In genomic region chr4:130164121-130164520, GRCm38 (mm10) we compare ENCODE assay signal across 20 mouse cellular contexts. TPM values are rescaled to one million over a fixed set of nuclear protein-coding genes. Genes with fewer than 3 reads are reported as not detected.
DNase-seq lines count a peak whose midpoint lies in the region; ATAC-seq and TF ChIP-seq lines count a peak whose summit lies in the region.
"Had no signal": no experiment of that assay in that cellular context is flagged by ENCODE, and none has a peak within 500 bp of the region (broad histone marks: within the 10 kb centered on the region; RNA-seq: fewer than 3 reads in every experiment).

No protein-coding gene starts in this region.

- H3K4me1 ChIP-seq in heart, embryonic 12.5 days (replicated peaks) = peaks cover 75% of the 10 kb centered on the region
- peaks cover 34% of the 10 kb centered on the region for H3K4me1 ChIP-seq in brown adipose tissue, adult 24 weeks (ENCODE audit: control insufficient read depth, insufficient read depth, insufficient read length, low read length)
- peaks cover 51% of the 10 kb centered on the region for H3K4me1 ChIP-seq in intestine, embryonic 16.5 days (ENCODE audit: control insufficient read depth, insufficient read depth, low read length)
- no peaks in the 10 kb centered on the region; the same call in 1 of the 2 replicates for H3K4me1 ChIP-seq in midbrain, postnatal 0 days (ENCODE audit: insufficient read depth, low read length)

- no peaks in the 10 kb centered on the region for H3K27me3 ChIP-seq in heart, embryonic 12.5 days (replicated peaks)
- H3K27me3 ChIP-seq in intestine, embryonic 16.5 days (replicated peaks; ENCODE audit: control insufficient read depth, insufficient read depth, low read length) = no peaks in the 10 kb centered on the region
- H3K27me3 ChIP-seq in midbrain, postnatal 0 days (ENCODE audit: insufficient read depth, low read length) = peaks cover 4% of the 10 kb centered on the region; the same call in 1 of the 2 replicates

- H3K27ac ChIP-seq in heart, embryonic 12.5 days (ENCODE audit: poor library complexity, severe bottlenecking) = peak overlapping the region; percentile 38
- peak overlapping the region; percentile 64; the same call in 1 of the 2 replicates for H3K27ac ChIP-seq in layer of hippocampus, adult 2 months
- peak overlapping the region; percentile 96 for H3K27ac ChIP-seq in brown adipose tissue, adult 24 weeks (replicated peaks; ENCODE audit: low read depth, low read length)
- no peak overlapping the region; the same call in 1 of the 2 replicates for H3K27ac ChIP-seq in intestine, embryonic 16.5 days (ENCODE audit: low read length)
- H3K27ac ChIP-seq in midbrain, postnatal 0 days (ENCODE audit: low read depth, low read length) = no peak overlapping the region
- H3K27ac ChIP-seq: liver, embryonic 14.5 days; midbrain, embryonic 15.5 days had no signal

- no peak overlapping the region for H3K4me3 ChIP-seq in heart, embryonic 12.5 days
- H3K4me3 ChIP-seq in layer of hippocampus, adult 2 months = no peak overlapping the region
- H3K4me3 ChIP-seq in brown adipose tissue, adult 24 weeks (ENCODE audit: insufficient read depth, low read depth, low read length) = 0 out of 2 replicates have a peak overlapping the region, but pooled peaks have one; percentile 39
- H3K4me3 ChIP-seq in intestine, embryonic 16.5 days (ENCODE audit: low read length) = no peak overlapping the region
- H3K4me3 ChIP-seq in midbrain, postnatal 0 days (ENCODE audit: low read depth, low read length) = no peak overlapping the region
- H3K4me3 ChIP-seq: midbrain, embryonic 15.5 days had no signal

- no peak for TF ChIP-seq CTCF in layer of hippocampus, adult 2 months (conservative IDR thresholded peaks at IDR 0.05)
- TF ChIP-seq CTCF in midbrain, postnatal 0 days (IDR thresholded peaks at IDR 0.05) = no peak

- no peaks in the 10 kb centered on the region; the same call in 1 of the 2 replicates for H3K36me3 ChIP-seq in heart, embryonic 12.5 days
- no peaks in the 10 kb centered on the region for H3K36me3 ChIP-seq in intestine, embryonic 16.5 days (ENCODE audit: control insufficient read depth, insufficient read depth, low read length)
- H3K36me3 ChIP-seq in midbrain, postnatal 0 days (ENCODE audit: insufficient read depth, low read length) = no peaks in the 10 kb centered on the region
- H3K36me3 ChIP-seq: forebrain, embryonic 10.5 days; midbrain, embryonic 15.5 days had no signal

- H3K4me2 ChIP-seq in heart, embryonic 12.5 days = 0 out of 2 replicates have a peak overlapping the region, but pooled peaks have one; percentile 60
- H3K4me2 ChIP-seq in intestine, embryonic 16.5 days (ENCODE audit: low read depth, low read length) = no peak overlapping the region
- no peak overlapping the region for H3K4me2 ChIP-seq in midbrain, postnatal 0 days (ENCODE audit: low read depth, low read length, poor library complexity, severe bottlenecking)

- WGBS in heart, embryonic 12.5 days = 69% methylated on average over 6 of the region's 6 CpGs
- WGBS in intestine, embryonic 16.5 days = 80% methylated on average over 6 of the region's 6 CpGs
- 87% methylated on average over 6 of the region's 6 CpGs for WGBS in midbrain, postnatal 0 days

- peak overlapping the region; percentile 63; the same call in 1 of the 2 replicates for H3K9ac ChIP-seq in heart, embryonic 12.5 days
- peak overlapping the region; percentile 62 for H3K9ac ChIP-seq in intestine, embryonic 16.5 days (ENCODE audit: low read depth, low read length)
- H3K9ac ChIP-seq in midbrain, postnatal 0 days (replicated peaks; ENCODE audit: low read length, poor library complexity, severe bottlenecking) = no peak overlapping the region
- H3K9ac ChIP-seq: liver, embryonic 14.5 days; midbrain, embryonic 15.5 days had no signal

- ATAC-seq in heart, embryonic 12.5 days (ENCODE audit: insufficient number of reproducible peaks, low FRiP score) = no peak
- ATAC-seq in intestine, embryonic 16.5 days = no peak
- ATAC-seq in midbrain, postnatal 0 days (ENCODE audit: low FRiP score) = no peak
- ATAC-seq: hindbrain, embryonic 16.5 days; midbrain, embryonic 15.5 days had no signal

- no peaks in the 10 kb centered on the region for H3K9me3 ChIP-seq in heart, embryonic 12.5 days (replicated peaks)
- H3K9me3 ChIP-seq in intestine, embryonic 16.5 days (ENCODE audit: control insufficient read depth, low read length) = no peaks in the 10 kb centered on the region
- no peaks in the 10 kb centered on the region for H3K9me3 ChIP-seq in midbrain, postnatal 0 days (ENCODE audit: low read length)
- H3K9me3 ChIP-seq: forebrain, embryonic 10.5 days; midbrain, embryonic 15.5 days had no signal

- DNase-seq in heart, postnatal 4 days = no peak
- no peak for DNase-seq in layer of hippocampus, adult 2 months (ENCODE audit: low spot score in 2 of 2)
- DNase-seq in layer of hippocampus, adult 9-10 months (ENCODE audit: low spot score) = no peak
- DNase-seq in ovary, postnatal 14 days (ENCODE audit: low spot score) = no peak
- DNase-seq in midbrain, postnatal 0 days (ENCODE audit: low spot score) = no peak
- DNase-seq: cerebellum, adult 11 months; right cerebral cortex, postnatal 25 days; thymus, adult 2 months had no signal

RNA-seq across cellular contexts. Expression of gene Tinagl1, which starts 10.8 kb away (rescaled TPM):
- polyA plus RNA-seq in heart, embryonic 12.5 days (2016; fragmentation: Nextera tagmentation; extraction: Ambion mirVana) = 46.6 and 49.8 TPM in 2 replicates
- 10 to 100 TPM; 68.9 to 69.4 TPM for total RNA-seq in heart, postnatal 4 days (2021)
- 10 to 100 TPM in 1 of 2 experiments, 1 to 10 TPM in 1; 9.1 to 11.7 TPM for total RNA-seq in layer of hippocampus, adult 2 months (2021)
- 30.1 and 32.4 TPM in 2 replicates for polyA plus RNA-seq in brown adipose tissue, adult 24 weeks (2012; ENCODE audit: insufficient read depth, insufficient read length, missing spikeins)
- polyA plus RNA-seq in intestine, embryonic 16.5 days (2015; fragmentation: Nextera tagmentation; extraction: Ambion mirVana) = 78.3 and 80.3 TPM in 2 replicates
- total RNA-seq in midbrain, postnatal 0 days (2014; rRNA removed) = 7.2 and 7.5 TPM in 2 replicates
- 2.9 and 4.3 TPM in 2 replicates for polyA plus RNA-seq in midbrain, postnatal 0 days (2015; fragmentation: Nextera tagmentation; extraction: Ambion mirVana)

RNA-seq across cellular contexts. Expression of gene Hcrtr1, which starts 25.0 kb away (rescaled TPM):
- polyA plus RNA-seq in heart, embryonic 12.5 days (2016; fragmentation: Nextera tagmentation; extraction: Ambion mirVana) = not detected in 2 replicates
- total RNA-seq in heart, postnatal 4 days (2021) = not detected
- 1 to 10 TPM; 2.7 to 2.8 TPM for total RNA-seq in layer of hippocampus, adult 2 months (2021)
- not detected in 2 replicates for polyA plus RNA-seq in brown adipose tissue, adult 24 weeks (2012; ENCODE audit: insufficient read depth, insufficient read length, missing spikeins)
- polyA plus RNA-seq in intestine, embryonic 16.5 days (2015; fragmentation: Nextera tagmentation; extraction: Ambion mirVana) = 0.22 and 0.34 TPM in 2 replicates
- 14.5 and 20.4 TPM in 2 replicates for total RNA-seq in midbrain, postnatal 0 days (2014; rRNA removed)
- polyA plus RNA-seq in midbrain, postnatal 0 days (2015; fragmentation: Nextera tagmentation; extraction: Ambion mirVana) = 13.9 and 16.7 TPM in 2 replicates
- total RNA-seq: gastrocnemius, postnatal 36 days; megakaryocyte, adult 5-6 weeks had no signal
- polyA plus RNA-seq: C2C12; liver, embryonic 14.5 days had no signal

RNA-seq across cellular contexts. Expression of gene Gm853, which starts 58.1 kb away (rescaled TPM):
- polyA plus RNA-seq in heart, embryonic 12.5 days (2016; fragmentation: Nextera tagmentation; extraction: Ambion mirVana) = not detected in 2 replicates
- not detected for total RNA-seq in heart, postnatal 4 days (2021)
- under 1 TPM in 1 of 2 experiments, not detected in 1; 0.15 TPM for total RNA-seq in layer of hippocampus, adult 2 months (2021)
- not detected in 2 replicates for polyA plus RNA-seq in brown adipose tissue, adult 24 weeks (2012; ENCODE audit: insufficient read depth, insufficient read length, missing spikeins)
- not detected in 2 replicates for polyA plus RNA-seq in intestine, embryonic 16.5 days (2015; fragmentation: Nextera tagmentation; extraction: Ambion mirVana)
- 0.49 TPM in 1 of 2 replicates, not detected in the other for total RNA-seq in midbrain, postnatal 0 days (2014; rRNA removed)
- polyA plus RNA-seq in midbrain, postnatal 0 days (2015; fragmentation: Nextera tagmentation; extraction: Ambion mirVana) = not detected in 2 replicates
- total RNA-seq: gastrocnemius, postnatal 36 days; left cerebral cortex, postnatal 14 days; megakaryocyte, adult 5-6 weeks had no signal
- polyA plus RNA-seq: C2C12; embryonic facial prominence, embryonic 14.5 days; forebrain, embryonic 10.5 days; liver, embryonic 14.5 days had no signal

Comparison
In these comparisons a context has a peak if more than half of its experiments do, and no peak if none do; other contexts are left out.
1. H3K27ac ChIP-seq: peak in heart, embryonic 12.5 days (single experiment), layer of hippocampus, adult 2 months (single experiment) and brown adipose tissue, adult 24 weeks (single experiment); none in intestine, embryonic 16.5 days (single experiment) and midbrain, postnatal 0 days (single experiment).
2. RNA of gene Hcrtr1, which starts 25.0 kb away (polyA plus RNA-seq): 13.9 to 16.7 TPM in midbrain, postnatal 0 days; 0.22 to 0.34 TPM in intestine, embryonic 16.5 days, not detected in heart, embryonic 12.5 days and not detected in brown adipose tissue, adult 24 weeks; every median in the first group is over 10 times any median in the second.